Mouse (Mus musculus): ENCODE measurements at regions not wholly inside any gene's neighbourhood (a gene's known extent, or its start where the extent isn't known, plus 50 kb on each side); places are given as distances from the start of the nearest gene placed in this dataset.

DNA sequence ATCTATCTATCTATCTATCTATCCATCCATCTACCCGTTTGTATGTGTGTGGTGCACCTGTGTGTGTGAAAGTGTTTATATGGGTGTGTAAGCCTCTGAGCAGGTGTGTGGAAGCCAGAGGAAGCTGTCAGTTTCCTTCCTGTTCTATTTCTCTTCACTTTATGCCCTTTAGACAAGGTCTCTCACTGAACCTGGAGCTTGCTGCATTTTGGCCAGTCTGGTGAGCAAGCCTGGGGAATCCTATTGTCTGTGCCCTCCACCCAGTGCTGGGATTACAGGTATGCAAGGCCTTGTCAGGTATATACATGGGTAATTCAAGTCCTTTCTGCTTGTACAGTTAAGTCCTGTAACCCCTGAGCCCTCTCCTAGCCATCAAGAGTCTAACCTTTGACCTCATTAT lies 466.6 kb upstream of the 3110018I06Rik start:
- Histone ChIP-seq H3K9me3 (ENCODE audit: control insufficient read depth, low read length) (peaks cover 39% of the 10 kb centered on the region), H3K4me3 (replicated peaks) (no peak overlapping the region)

DNA sequence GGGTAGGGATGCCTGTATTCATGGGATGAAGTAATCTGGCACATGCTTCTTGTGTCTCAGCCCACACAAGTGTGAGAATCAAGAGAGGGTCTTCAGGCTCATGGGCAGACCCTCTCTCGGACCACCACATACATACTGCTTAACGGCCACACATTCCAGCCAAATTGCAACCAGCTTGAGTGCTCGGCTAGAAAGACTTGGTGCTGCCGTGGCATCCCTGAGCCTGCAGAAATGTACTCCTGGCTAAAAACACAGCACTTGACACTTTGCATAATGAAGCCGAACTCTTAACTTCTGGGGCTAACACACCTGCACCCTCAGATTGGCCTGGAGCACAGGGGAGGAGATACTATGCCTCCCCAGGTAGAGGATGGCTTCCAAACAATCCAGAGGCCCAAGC lies 461.6 kb upstream of the 3110018I06Rik start:
- no peaks in the 10 kb centered on the region for H3K4me1 ChIP-seq (ENCODE audit: control insufficient read depth)
- H3K27me3 ChIP-seq (ENCODE audit: control insufficient read depth) = no peaks in the 10 kb centered on the region
- no peaks in the 10 kb centered on the region for H3K36me3 ChIP-seq (ENCODE audit: control insufficient read depth)
- no peak overlapping the region for H3K4me3 ChIP-seq (replicated peaks)
- TF ChIP-seq TAL1 (IDR thresholded peaks at IDR 0.05; ENCODE audit: low read length) (no peak), GATA1 (IDR thresholded peaks at IDR 0.05; ENCODE audit: low read length) (no peak)
- H3K9me3 ChIP-seq (ENCODE audit: control insufficient read depth, low read length) = peaks cover 38% of the 10 kb centered on the region

More for the DNA sequence above, 466.6 kb upstream of the 3110018I06Rik start:
- Histone ChIP-seq H3K36me3 (ENCODE audit: control insufficient read depth) (no peaks in the 10 kb centered on the region), H3K27me3 (ENCODE audit: control insufficient read depth) (no peaks in the 10 kb centered on the region), H3K4me1 (ENCODE audit: control insufficient read depth) (no peaks in the 10 kb centered on the region)
- TF ChIP-seq TAL1 (IDR thresholded peaks at IDR 0.05; ENCODE audit: low read length) (no peak), GATA1 (IDR thresholded peaks at IDR 0.05; ENCODE audit: low read length) (no peak)

DNA sequence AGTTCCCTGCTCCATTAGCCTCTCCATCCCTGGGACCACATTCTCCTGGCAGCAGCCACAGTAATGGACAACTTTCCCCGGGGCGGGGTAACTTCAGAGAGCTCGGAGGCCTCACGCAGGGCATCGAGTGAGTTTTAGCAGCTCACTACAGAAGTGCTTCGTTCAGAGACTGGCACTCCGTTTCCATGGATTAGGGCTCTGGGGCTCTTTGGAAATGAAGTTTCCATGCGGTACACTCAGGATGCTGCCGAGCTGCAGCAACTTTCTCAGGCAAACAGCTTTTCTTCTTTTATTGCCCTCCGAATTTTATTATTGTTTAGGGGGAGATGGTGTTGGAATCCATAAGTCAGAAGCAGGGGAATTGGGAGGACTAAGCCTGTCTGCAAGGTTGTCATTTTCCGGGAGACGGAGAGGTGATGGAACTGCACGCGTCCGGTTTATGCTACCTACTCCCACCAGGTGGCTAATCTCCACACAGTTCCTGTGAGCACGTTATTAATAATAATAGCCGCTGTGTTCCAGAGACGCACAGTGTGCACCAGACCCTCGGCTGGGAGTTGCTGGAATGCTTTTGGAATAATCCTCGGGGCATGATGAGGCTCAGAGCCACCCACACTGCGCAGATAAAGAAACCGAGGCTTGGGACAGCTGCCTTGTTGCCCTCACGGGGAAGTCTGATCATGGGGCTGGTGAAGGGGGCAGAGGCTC lies 460.4 kb upstream of the 3110018I06Rik start:
- H3K4me3 ChIP-seq (replicated peaks) = no peak overlapping the region
- H3K27me3 ChIP-seq (ENCODE audit: control insufficient read depth) = no peaks in the 10 kb centered on the region
- no peaks in the 10 kb centered on the region for H3K36me3 ChIP-seq (ENCODE audit: control insufficient read depth)
- peaks cover 41% of the 10 kb centered on the region for H3K9me3 ChIP-seq (ENCODE audit: control insufficient read depth, low read length)
- H3K4me1 ChIP-seq (ENCODE audit: control insufficient read depth) = no peaks in the 10 kb centered on the region
- TF ChIP-seq GATA1 (IDR thresholded peaks at IDR 0.05; ENCODE audit: low read length) (no peak), TAL1 (IDR thresholded peaks at IDR 0.05; ENCODE audit: low read length) (no peak)

DNA sequence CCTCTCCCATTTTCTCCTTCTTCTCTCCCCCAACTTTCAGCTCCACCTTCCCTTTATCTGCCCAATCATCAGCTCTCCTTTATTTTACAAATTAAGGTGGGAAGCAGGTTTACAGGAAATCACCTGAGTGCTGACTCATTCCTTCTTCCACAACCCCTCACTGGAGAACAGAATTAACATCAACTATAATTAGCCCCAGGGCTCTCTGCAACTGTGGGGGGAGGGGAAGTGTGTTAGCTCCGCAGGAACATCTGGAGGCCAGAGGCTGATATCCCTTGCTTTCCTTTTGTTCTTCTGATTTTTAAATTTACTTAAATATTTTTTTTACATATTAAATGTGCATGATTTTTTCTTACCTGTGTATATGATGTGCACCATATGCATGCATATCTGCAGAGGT lies 459.4 kb upstream of the 3110018I06Rik start:
- TF ChIP-seq TAL1 (IDR thresholded peaks at IDR 0.05; ENCODE audit: low read length) = no peak
- TF ChIP-seq GATA1 (IDR thresholded peaks at IDR 0.05; ENCODE audit: low read length) = no peak
- peaks cover 42% of the 10 kb centered on the region for H3K9me3 ChIP-seq (ENCODE audit: control insufficient read depth, low read length)
- no peaks in the 10 kb centered on the region for H3K4me1 ChIP-seq (ENCODE audit: control insufficient read depth)
- H3K4me3 ChIP-seq (replicated peaks) = no peak overlapping the region
- H3K36me3 ChIP-seq (ENCODE audit: control insufficient read depth) = no peaks in the 10 kb centered on the region
- no peaks in the 10 kb centered on the region for H3K27me3 ChIP-seq (ENCODE audit: control insufficient read depth)

DNA sequence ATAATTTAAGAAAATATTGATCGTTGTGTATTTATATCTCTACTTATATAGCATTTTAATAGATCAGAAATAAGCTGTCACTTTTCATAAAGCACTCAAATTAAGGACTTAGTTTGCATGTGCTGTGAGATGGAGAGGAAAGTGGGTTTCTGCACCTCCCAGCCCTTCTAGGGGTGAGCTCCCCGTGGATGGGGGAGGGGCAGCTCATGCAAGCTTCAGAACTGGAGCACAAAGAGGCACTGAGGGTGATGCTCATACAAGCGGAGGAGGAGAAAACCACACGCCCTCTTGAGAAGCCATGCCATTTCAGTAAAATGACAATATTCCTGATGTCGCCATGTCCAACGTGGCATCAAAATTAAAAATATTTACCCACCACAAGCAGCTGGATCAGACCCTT lies 452.1 kb upstream of the 3110018I06Rik start:
- H3K9me3 ChIP-seq (ENCODE audit: control insufficient read depth, low read length) = peaks cover 61% of the 10 kb centered on the region

DNA sequence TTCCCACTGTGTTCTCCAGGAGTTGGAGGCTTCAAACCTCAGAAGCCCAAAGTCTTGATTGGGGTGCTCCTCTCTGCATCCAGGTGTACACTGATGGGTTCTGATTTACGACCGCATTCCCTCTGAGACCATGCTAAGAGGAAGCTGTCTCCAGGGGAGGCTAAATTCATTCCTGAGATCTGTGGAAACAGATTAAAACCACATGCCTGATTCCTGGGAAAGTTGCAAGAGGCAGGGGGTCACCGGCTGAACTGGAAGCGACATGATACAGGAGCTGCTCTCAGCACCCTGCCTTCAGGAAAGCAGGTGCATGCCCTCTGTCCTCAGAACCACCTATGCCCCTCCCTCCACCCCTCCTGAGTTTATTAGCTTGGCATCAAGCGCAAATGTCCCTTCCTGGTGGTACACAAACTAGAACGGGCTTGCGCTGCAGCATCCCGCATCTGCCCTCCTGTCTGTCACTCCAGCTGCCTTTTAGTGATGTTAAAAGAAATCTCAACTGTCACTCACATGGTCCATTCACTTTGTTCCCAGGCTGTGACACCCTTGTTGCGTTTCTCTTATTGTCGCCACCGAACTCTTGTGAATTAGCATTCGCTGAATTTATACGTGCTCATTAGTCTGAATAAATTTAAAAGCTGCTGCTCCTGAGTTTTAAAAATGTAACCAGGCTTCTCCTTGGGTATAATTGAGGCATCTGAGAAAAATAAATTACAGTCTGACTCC lies 446.3 kb upstream of the 3110018I06Rik start:
- no peaks in the 10 kb centered on the region for H3K27me3 ChIP-seq (ENCODE audit: control insufficient read depth)
- H3K9me3 ChIP-seq (ENCODE audit: control insufficient read depth, low read length) = peaks cover 46% of the 10 kb centered on the region
- H3K4me3 ChIP-seq (replicated peaks) = no peak overlapping the region
- no peak for TF ChIP-seq TAL1 (IDR thresholded peaks at IDR 0.05; ENCODE audit: low read length)
- no peak for TF ChIP-seq GATA1 (IDR thresholded peaks at IDR 0.05; ENCODE audit: low read length)
- H3K4me1 ChIP-seq (ENCODE audit: control insufficient read depth) = no peaks in the 10 kb centered on the region
- no peaks in the 10 kb centered on the region for H3K36me3 ChIP-seq (ENCODE audit: control insufficient read depth)

More for the DNA sequence above, 452.1 kb upstream of the 3110018I06Rik start:
- no peaks in the 10 kb centered on the region for H3K36me3 ChIP-seq (ENCODE audit: control insufficient read depth)
- no peaks in the 10 kb centered on the region for H3K4me1 ChIP-seq (ENCODE audit: control insufficient read depth)
- H3K27me3 ChIP-seq (ENCODE audit: control insufficient read depth) = no peaks in the 10 kb centered on the region
- no peak overlapping the region for H3K4me3 ChIP-seq (replicated peaks)
- TF ChIP-seq TAL1 (IDR thresholded peaks at IDR 0.05; ENCODE audit: low read length) (no peak), GATA1 (IDR thresholded peaks at IDR 0.05; ENCODE audit: low read length) (no peak)

DNA sequence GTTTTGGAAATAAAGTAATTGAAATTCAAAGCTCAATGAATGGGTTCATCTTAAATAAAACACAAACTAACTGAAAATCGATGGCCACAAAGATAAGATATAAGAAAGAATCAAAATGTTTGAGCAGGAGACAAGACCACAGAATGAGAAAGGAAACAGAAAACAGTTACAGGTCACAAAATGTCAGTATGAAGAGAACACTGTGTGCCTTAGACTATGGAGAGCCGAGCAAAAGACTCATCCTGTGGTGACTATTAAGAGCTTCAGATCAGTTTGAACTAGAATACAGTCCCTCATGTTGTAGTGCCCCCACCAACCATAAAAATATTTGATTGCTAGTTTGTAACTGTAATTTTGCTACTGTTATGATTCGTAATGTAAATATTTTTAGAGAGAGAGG lies 441.9 kb upstream of the 3110018I06Rik start:
- Histone ChIP-seq H3K27me3 (ENCODE audit: control insufficient read depth) (no peaks in the 10 kb centered on the region), H3K9me3 (ENCODE audit: control insufficient read depth, low read length) (peaks cover 57% of the 10 kb centered on the region), H3K4me1 (ENCODE audit: control insufficient read depth) (no peaks in the 10 kb centered on the region), H3K36me3 (ENCODE audit: control insufficient read depth) (no peaks in the 10 kb centered on the region), H3K4me3 (replicated peaks) (no peak overlapping the region)
- TF ChIP-seq GATA1 (IDR thresholded peaks at IDR 0.05; ENCODE audit: low read length) (no peak), TAL1 (IDR thresholded peaks at IDR 0.05; ENCODE audit: low read length) (no peak)

DNA sequence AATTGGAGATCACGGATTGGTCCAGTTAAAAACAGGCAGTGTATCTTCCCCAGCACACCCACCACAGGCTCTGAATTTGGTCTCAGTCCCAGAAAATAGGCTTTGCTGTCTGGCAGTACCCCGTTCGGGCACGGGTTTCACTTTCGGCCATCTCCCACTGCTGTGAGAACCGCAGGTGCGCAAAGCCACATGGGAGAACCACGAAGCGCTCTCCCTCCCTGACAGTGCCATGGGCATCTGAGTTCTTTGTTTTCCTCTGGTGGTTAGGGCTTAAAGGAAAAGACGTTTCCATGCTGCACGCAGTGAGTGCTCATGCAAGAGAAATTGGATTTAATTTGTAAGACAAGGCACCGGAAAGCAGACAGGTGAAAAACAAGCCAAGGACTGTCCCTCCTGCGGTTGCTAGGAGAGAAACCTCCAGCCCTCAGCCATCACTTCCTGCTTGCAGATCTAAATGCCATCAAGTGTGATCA lies 441.3 kb upstream of the 3110018I06Rik start:
- Histone ChIP-seq H3K36me3 (ENCODE audit: control insufficient read depth) (no peaks in the 10 kb centered on the region), H3K27me3 (ENCODE audit: control insufficient read depth) (no peaks in the 10 kb centered on the region), H3K4me3 (replicated peaks) (no peak overlapping the region), H3K9me3 (ENCODE audit: control insufficient read depth, low read length) (peaks cover 55% of the 10 kb centered on the region), H3K4me1 (ENCODE audit: control insufficient read depth) (no peaks in the 10 kb centered on the region)
- TF ChIP-seq GATA1 (IDR thresholded peaks at IDR 0.05; ENCODE audit: low read length) = no peak

DNA sequence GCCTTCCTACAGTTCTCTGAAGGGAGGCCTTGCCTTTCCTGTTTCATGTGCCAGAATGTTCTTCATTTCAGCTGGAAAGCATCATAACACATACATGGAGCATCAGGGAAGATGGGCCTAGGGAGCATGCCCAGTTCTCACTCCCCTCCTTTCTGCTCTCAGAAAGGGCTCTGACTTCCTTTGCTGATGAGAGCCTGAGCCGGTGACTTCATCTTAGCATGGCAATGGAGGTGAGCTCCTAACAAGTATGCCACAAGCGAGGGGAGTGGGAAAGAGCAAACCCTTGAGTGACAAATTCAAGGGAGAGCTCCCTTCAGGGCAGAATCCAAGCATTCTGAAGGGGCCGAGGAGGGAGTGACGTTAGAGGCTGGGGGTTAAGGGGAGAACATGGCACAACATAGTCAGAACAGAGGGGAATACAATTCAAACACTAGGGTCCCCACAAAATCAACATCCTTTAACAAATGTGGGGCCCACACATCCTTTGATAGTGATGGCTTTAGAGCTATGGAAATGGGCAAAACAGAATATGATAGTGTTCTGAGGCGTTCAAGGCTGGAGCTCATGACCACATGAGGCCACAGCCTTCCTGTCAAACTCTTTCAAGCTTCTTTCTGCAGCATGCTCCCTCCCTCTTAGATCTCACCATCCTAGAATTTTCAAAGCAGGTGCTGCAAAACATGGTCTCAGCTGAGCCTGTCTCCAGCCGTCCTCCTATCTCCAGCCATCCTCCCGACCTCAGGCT lies 437.4 kb upstream of the 3110018I06Rik start:
- Histone ChIP-seq H3K9me3 (ENCODE audit: control insufficient read depth, low read length) (peaks cover 61% of the 10 kb centered on the region), H3K4me1 (ENCODE audit: control insufficient read depth) (no peaks in the 10 kb centered on the region)
- no peak for TF ChIP-seq GATA1 (IDR thresholded peaks at IDR 0.05; ENCODE audit: low read length)
- TF ChIP-seq TAL1 (IDR thresholded peaks at IDR 0.05; ENCODE audit: low read length) = no peak

More for the DNA sequence above, 437.4 kb upstream of the 3110018I06Rik start:
- no peaks in the 10 kb centered on the region for H3K36me3 ChIP-seq (ENCODE audit: control insufficient read depth)
- no peak overlapping the region for H3K4me3 ChIP-seq (replicated peaks)
- H3K27me3 ChIP-seq (ENCODE audit: control insufficient read depth) = no peaks in the 10 kb centered on the region
